Mouse (Mus musculus) mesoderm, embryonic 11.5 days (tissue): ENCODE results near the gene Yif1b.

Experiments
- DNase-seq: peaks from one replicate; pipeline ENCODE4 v3.0.0-alpha.2; 2012; ENCODE audit warnings: low read depth, low spot score

Yif1b gene

GRCm38 (mm10) chr7:29244732-29245416 lies 6.7 kb downstream of the Yif1b start:
- DNase-seq, result no peak

- DNase-seq, result no peak
Observed at GRCm38 (mm10) chr7:29246015-29246414, 7.9 kb downstream of the Yif1b start.

- DNase-seq, result no peak
Observed at GRCm38 (mm10) chr7:29246619-29247313, 8.6 kb downstream of the Yif1b start.

- DNase-seq, result peak; percentile 74
Observed at GRCm38 (mm10) chr7:29247314-29247700, 9.2 kb downstream of the Yif1b start.

GRCm38 (mm10) chr7:29247706-29248105 lies 9.6 kb downstream of the Yif1b start:
- no peak for DNase-seq

- no peak for DNase-seq
Observed at GRCm38 (mm10) chr7:29248261-29248841, 10.2 kb downstream of the Yif1b start, which contains the start of gene 2200002D01Rik. TSS of gene 2200002D01Rik (minus strand) at chr7:29248466.

GRCm38 (mm10) chr7:29251166-29251565 lies 13.0 kb downstream of the Yif1b start:
- DNase-seq, result no peak

GRCm38 (mm10) chr7:29253842-29254241 lies 15.7 kb downstream of the Yif1b start:
- no peak for DNase-seq

- no peak for DNase-seq
Observed at GRCm38 (mm10) chr7:29255875-29256274, 17.7 kb downstream of the Yif1b start.

GRCm38 (mm10) chr7:29257368-29257767 lies 19.2 kb downstream of the Yif1b start:
- DNase-seq, result no peak

- no peak for DNase-seq
Observed at GRCm38 (mm10) chr7:29259781-29260730, 21.9 kb downstream of the Yif1b start.

GRCm38 (mm10) chr7:29262151-29262550 lies 24.0 kb downstream of the Yif1b start:
- DNase-seq, result no peak

- no peak for DNase-seq
Observed at GRCm38 (mm10) chr7:29263831-29264230, 25.7 kb downstream of the Yif1b start.

GRCm38 (mm10) chr7:29265636-29266035 lies 27.5 kb downstream of the Yif1b start:
- no peak for DNase-seq

GRCm38 (mm10) chr7:29266931-29267330 lies 28.8 kb downstream of the Yif1b start:
- DNase-seq, result no peak

GRCm38 (mm10) chr7:29270445-29270844 lies 32.3 kb downstream of the Yif1b start:
- DNase-seq, result no peak

GRCm38 (mm10) chr7:29271687-29272465 lies 33.7 kb downstream of the Yif1b start:
- no peak for DNase-seq

- DNase-seq, result no peak
Observed at GRCm38 (mm10) chr7:29276715-29277114, 38.6 kb downstream of the Yif1b start.

- no peak for DNase-seq
Observed at GRCm38 (mm10) chr7:29277510-29277909, 39.4 kb downstream of the Yif1b start.

GRCm38 (mm10) chr7:29279261-29279660 lies 41.1 kb downstream of the Yif1b start:
- no peak for DNase-seq

GRCm38 (mm10) chr7:29279924-29280323 lies 41.8 kb downstream of the Yif1b start:
- no peak for DNase-seq
